Mouse (Mus musculus) embryonic facial prominence, embryonic 11.5 days (tissue): Measurements from ENCODE around the gene Chpt1. TPM values are rescaled to one million over a fixed set of nuclear protein-coding genes. Genes with fewer than 3 reads are reported as not detected.

Experiments used
- ATAC-seq: fragments of 200-750 bp; cut with Nextera tagmentation; replicated peaks from 2 replicates; pipeline ENCODE4 v1.8.0; 2017; ENCODE audit warnings: low read depth; ENCODE audit not compliant: insufficient number of reproducible peaks, low FRiP score, low TSS enrichment
- DNase-seq: peaks from one replicate; pipeline ENCODE4 v3.0.0-alpha.2; 2015; ENCODE audit warnings: low spot score
- H3K27ac ChIP-seq: fragments of 300-500 bp; sonication (generic); replicated peaks from 2 replicates; pipeline ENCODE4 v1.5.1; 2014; ENCODE audit warnings: mild to moderate bottlenecking, low read depth, low read length, control low read depth
- H3K27me3 ChIP-seq: fragments of 300-500 bp; sonication (generic); 2 replicates; pipeline ENCODE4 v1.6.1; 2014; ENCODE audit warnings: mild to moderate bottlenecking, low read length, moderate library complexity, mixed read lengths; ENCODE audit not compliant: control insufficient read depth, insufficient read depth
- H3K36me3 ChIP-seq: fragments of 300-500 bp; sonication (generic); replicated peaks from 2 replicates; pipeline ENCODE4 v1.6.1; 2014; ENCODE audit warnings: low read depth, mild to moderate bottlenecking, low read length, moderate library complexity, mixed read lengths; ENCODE audit not compliant: control insufficient read depth, insufficient read depth
- H3K4me1 ChIP-seq: fragments of 300-500 bp; sonication (generic); 2 replicates; pipeline ENCODE4 v1.6.1; 2014; ENCODE audit warnings: low read length, mixed read lengths; ENCODE audit not compliant: control insufficient read depth, insufficient read depth
- H3K4me2 ChIP-seq: fragments of 300-500 bp; sonication (generic); 2 replicates; pipeline ENCODE4 v1.6.1; 2014; ENCODE audit warnings: low read depth, mild to moderate bottlenecking, control low read depth, low read length, moderate library complexity
- H3K4me3 ChIP-seq: fragments of 300-500 bp; sonication (generic); 2 replicates; pipeline ENCODE4 v1.5.1; 2014; ENCODE audit warnings: low read depth, low read length, control low read depth
- H3K9ac ChIP-seq: fragments of 300-500 bp; sonication (generic); replicated peaks from 2 replicates; pipeline ENCODE4 v1.6.1; 2014; ENCODE audit warnings: mild to moderate bottlenecking, control low read depth, low read length
- H3K9me3 ChIP-seq: fragments of 300-500 bp; sonication (generic); replicated peaks from 2 replicates; pipeline ENCODE4 v1.6.1; 2016; ENCODE audit warnings: mild to moderate bottlenecking, low read length, inconsistent platforms, mixed read lengths; ENCODE audit not compliant: control insufficient read depth
- WGBS: fragments of 180-500 bp; shearing (Covaris S2); extraction: QIAGEN DNeasy Blood & Tissue Kit; methylation state at CpG from one replicate; pipeline ENCODE4 v1.1.7; 2014; 5-methylcytosine and 5-hydroxymethylcytosine counted together
- polyA plus RNA-seq: library from polyadenylated mRNA; unstranded; fragments of >200 nt; fragmentation: Nextera tagmentation; extraction: Ambion mirVana; gene quantifications from 2 replicates; pipeline ENCODE4 v1.2.1, GENCODE M21; 2014

Chpt1 gene
- polyA plus RNA-seq, 1 experiment from 2014 or later, result 27.9 TPM

- Histone ChIP-seq H3K27me3 (no peaks in the 10 kb centered on the region), H3K9ac (peak overlapping the region; percentile 89), H3K9me3 (no peaks in the 10 kb centered on the region), H3K27ac (no peak overlapping the region), H3K4me3 (peak overlapping the region; percentile 70), H3K36me3 (no peaks in the 10 kb centered on the region), H3K4me2 (peak overlapping the region; percentile 71), H3K4me1 (no peaks in the 10 kb centered on the region; the same call in 1 of the 2 replicates)
- DNase-seq, result no peak
- 59% methylated on average over 4 of the region's 4 CpGs for WGBS
- ATAC-seq, result no peak; the same call in none of the 2 replicates
These were observed 954 bp downstream of the Chpt1 start for GRCm38 (mm10) chr10:88502919-88503318.

GRCm38 (mm10) chr10:88501886-88502765, 1.7 kb downstream of the Chpt1 start:
- Histone ChIP-seq H3K9me3 (no peaks in the 10 kb centered on the region), H3K9ac (no peak overlapping the region), H3K4me3 (no peak overlapping the region), H3K4me1 (no peaks in the 10 kb centered on the region; the same call in 1 of the 2 replicates), H3K36me3 (no peaks in the 10 kb centered on the region), H3K4me2 (no peak overlapping the region), H3K27ac (no peak overlapping the region), H3K27me3 (no peaks in the 10 kb centered on the region)
- no peak for ATAC-seq
- WGBS, result 65% methylated on average over 13 of the region's 13 CpGs
- DNase-seq, result no peak

GRCm38 (mm10) chr10:88501370-88501769, 2.5 kb downstream of the Chpt1 start:
- DNase-seq (no peak), ATAC-seq (no peak)
- no peaks in the 10 kb centered on the region; the same call in none of the 2 replicates for H3K4me1 ChIP-seq
- no peaks in the 10 kb centered on the region for H3K9me3 ChIP-seq
- H3K9ac ChIP-seq, result no peak overlapping the region
- H3K4me3 ChIP-seq, result no peak overlapping the region
- H3K27ac ChIP-seq, result no peak overlapping the region
- H3K36me3 ChIP-seq, result no peaks in the 10 kb centered on the region
- no peaks in the 10 kb centered on the region for H3K27me3 ChIP-seq
- no peak overlapping the region for H3K4me2 ChIP-seq
- 68% methylated on average over 10 of the region's 10 CpGs for WGBS

- DNase-seq (no peak), ATAC-seq (no peak)
- H3K36me3 ChIP-seq, result no peaks in the 10 kb centered on the region
- no peaks in the 10 kb centered on the region for H3K9me3 ChIP-seq
- no peak overlapping the region for H3K4me2 ChIP-seq
- H3K9ac ChIP-seq, result no peak overlapping the region
- no peak overlapping the region for H3K4me3 ChIP-seq
- H3K27me3 ChIP-seq, result no peaks in the 10 kb centered on the region
- WGBS, result 64% methylated on average over 5 of the region's 5 CpGs
- no peak overlapping the region for H3K27ac ChIP-seq
- no peaks in the 10 kb centered on the region; the same call in 1 of the 2 replicates for H3K4me1 ChIP-seq
These were observed 3.9 kb downstream of the Chpt1 start for GRCm38 (mm10) chr10:88499993-88500392.

- no peaks in the 10 kb centered on the region for H3K9me3 ChIP-seq
- H3K4me2 ChIP-seq, result no peak overlapping the region
- no peaks in the 10 kb centered on the region; the same call in 1 of the 2 replicates for H3K4me1 ChIP-seq
- no peak overlapping the region for H3K27ac ChIP-seq
- no peaks in the 10 kb centered on the region for H3K27me3 ChIP-seq
- no peak for DNase-seq
- ATAC-seq, result 0 out of 2 replicates have a peak, but pooled peaks have one; percentile 13
- H3K9ac ChIP-seq, result no peak overlapping the region
- 56% methylated on average over 11 of the region's 11 CpGs for WGBS
- no peaks in the 10 kb centered on the region for H3K36me3 ChIP-seq
- H3K4me3 ChIP-seq, result no peak overlapping the region
These were observed 6.9 kb downstream of the Chpt1 start for GRCm38 (mm10) chr10:88496864-88497564.

GRCm38 (mm10) chr10:88494959-88495587, 8.8 kb downstream of the Chpt1 start:
- Histone ChIP-seq H3K4me3 (no peak overlapping the region), H3K9ac (no peak overlapping the region), H3K4me2 (no peak overlapping the region), H3K27ac (no peak overlapping the region), H3K27me3 (no peaks in the 10 kb centered on the region), H3K9me3 (no peaks in the 10 kb centered on the region), H3K4me1 (no peaks in the 10 kb centered on the region; the same call in 1 of the 2 replicates), H3K36me3 (no peaks in the 10 kb centered on the region)
- no peak for DNase-seq
- ATAC-seq, result no peak
- WGBS, result 74% methylated on average over 4 of the region's 4 CpGs

GRCm38 (mm10) chr10:88492658-88493057, 11.2 kb downstream of the Chpt1 start:
- no peaks in the 10 kb centered on the region for H3K9me3 ChIP-seq
- ATAC-seq (no peak), DNase-seq (no peak)
- no peak overlapping the region for H3K4me3 ChIP-seq
- no peak overlapping the region for H3K4me2 ChIP-seq
- WGBS, result 87% methylated on average over 8 of the region's 8 CpGs
- H3K4me1 ChIP-seq, result no peaks in the 10 kb centered on the region; the same call in 1 of the 2 replicates
- no peaks in the 10 kb centered on the region for H3K27me3 ChIP-seq
- no peaks in the 10 kb centered on the region for H3K36me3 ChIP-seq
- H3K27ac ChIP-seq, result no peak overlapping the region
- no peak overlapping the region for H3K9ac ChIP-seq
